Mouse (Mus musculus) heart, adult 2 months (tissue): ENCODE data around the gene Amfr.

Experiments used
- CTCF ChIP-seq: fragments of 200-600 bp; IDR thresholded peaks from 2 replicates; pipeline ENCODE4 v1.8.1; 2022; ENCODE audit warnings: antibody characterized with exemption, mild to moderate bottlenecking, moderate library complexity
- POLR2A ChIP-seq: fragments of 200-500 bp; IDR thresholded peaks from 2 replicates; pipeline ENCODE4 v1.6.1; 2011; ENCODE audit warnings: mild to moderate bottlenecking, low read depth, low read length, control low read depth; ENCODE audit not compliant: insufficient read depth

- TF ChIP-seq POLR2A (peak; percentile 76), CTCF (no peak)
Measured at GRCm38 (mm10) chr8:94036944-94037524, 24.4 kb upstream of the Amfr start, which contains the start of the genes Nudt21 and Ogfod1.
